28 mouse cellular contexts compared by ENCODE assay signal in the genomic region with DNA sequence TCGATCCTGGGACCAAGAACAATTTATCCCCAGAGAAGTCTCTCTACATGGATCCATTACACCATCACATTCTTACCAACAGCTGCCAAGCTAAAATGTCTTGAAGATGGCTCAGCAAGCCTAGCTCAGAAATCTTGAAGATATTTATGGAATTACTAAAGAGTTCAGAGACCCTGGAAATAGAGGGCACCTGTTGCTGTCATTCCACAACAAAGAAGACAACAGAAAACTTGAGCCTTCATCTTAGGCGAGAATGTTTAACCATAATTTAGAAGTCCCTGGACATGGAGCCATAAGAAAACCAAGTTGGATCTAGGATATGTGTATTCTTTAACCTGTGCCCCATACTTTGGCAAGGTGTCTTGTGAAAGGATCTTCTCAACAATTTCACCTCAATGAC.
"Had no signal": no experiment of that assay in that cellular context is flagged by ENCODE, and none has a peak within 500 bp of the region (broad histone marks: within the 10 kb centered on the region; RNA-seq: fewer than 3 reads in every experiment).

No protein-coding gene starts in this region.

- H3K27me3 ChIP-seq: embryonic facial prominence, embryonic 12.5 days; embryonic facial prominence, embryonic 13.5 days; embryonic facial prominence, embryonic 15.5 days; forebrain, embryonic 12.5 days; forebrain, embryonic 13.5 days; forebrain, embryonic 15.5 days had no signal

- H3K36me3 ChIP-seq: embryonic facial prominence, embryonic 12.5 days; embryonic facial prominence, embryonic 13.5 days; embryonic facial prominence, embryonic 15.5 days; forebrain, embryonic 10.5 days; forebrain, embryonic 12.5 days; forebrain, embryonic 15.5 days had no signal

- DNase-seq: cerebellum, adult 2 months; cerebellum, adult 8-10 months; cerebellum, adult 9-10 months; cerebellum, adult 9-11 months; cerebellum, postnatal 10 days; cerebellum, postnatal 14 days; cerebellum, postnatal 25 days; cerebellum, postnatal 36 days; embryo, embryonic 11 days; forebrain, postnatal 0 days; gastrocnemius, adult 2 months; gastrocnemius, postnatal 10 days; gastrocnemius, postnatal 14 days; gastrocnemius, postnatal 25 days; gastrocnemius, postnatal 36 days; heart, adult 11 months; heart, adult 18-20 months; heart, adult 2 months had no signal

- H3K9ac ChIP-seq: embryonic facial prominence, embryonic 12.5 days; embryonic facial prominence, embryonic 13.5 days; embryonic facial prominence, embryonic 15.5 days; forebrain, embryonic 12.5 days; forebrain, embryonic 13.5 days; forebrain, embryonic 15.5 days; forebrain, postnatal 0 days had no signal

- H3K4me3 ChIP-seq: embryonic facial prominence, embryonic 12.5 days; embryonic facial prominence, embryonic 13.5 days; embryonic facial prominence, embryonic 15.5 days; erythroblast, embryonic 14.5 days; forebrain, embryonic 10.5 days; forebrain, embryonic 12.5 days; forebrain, embryonic 13.5 days; forebrain, embryonic 15.5 days; gastrocnemius, adult 2 months; heart, adult 2 months had no signal

- H3K9me3 ChIP-seq: embryonic facial prominence, embryonic 12.5 days; embryonic facial prominence, embryonic 13.5 days; embryonic facial prominence, embryonic 15.5 days; forebrain, embryonic 10.5 days; forebrain, embryonic 12.5 days; forebrain, embryonic 13.5 days; forebrain, embryonic 15.5 days had no signal

- H3K4me1 ChIP-seq: embryonic facial prominence, embryonic 12.5 days; embryonic facial prominence, embryonic 13.5 days; embryonic facial prominence, embryonic 15.5 days; forebrain, embryonic 10.5 days; forebrain, embryonic 12.5 days; forebrain, embryonic 13.5 days; forebrain, embryonic 15.5 days had no signal

- H3K4me2 ChIP-seq: embryonic facial prominence, embryonic 12.5 days; embryonic facial prominence, embryonic 13.5 days; embryonic facial prominence, embryonic 15.5 days; forebrain, embryonic 12.5 days; forebrain, embryonic 13.5 days; forebrain, embryonic 15.5 days had no signal

- ATAC-seq: forebrain, embryonic 13.5 days; forebrain, embryonic 14.5 days; forebrain, embryonic 15.5 days; forebrain, embryonic 16.5 days; forebrain, postnatal 0 days had no signal

- H3K27ac ChIP-seq: embryonic facial prominence, embryonic 12.5 days; embryonic facial prominence, embryonic 13.5 days; embryonic facial prominence, embryonic 15.5 days; forebrain, embryonic 10.5 days; forebrain, embryonic 12.5 days; forebrain, embryonic 13.5 days; forebrain, embryonic 15.5 days; gastrocnemius, adult 2 months; heart, adult 2 months had no signal
